Comparison of ENCODE assay signal across 12 mouse cellular contexts in genomic region chr6:13982606-13983389, GRCm38 (mm10).
DNase-seq lines count a peak whose midpoint lies in the region; ATAC-seq and TF ChIP-seq lines count a peak whose summit lies in the region.
"Had no signal": no experiment of that assay in that cellular context is flagged by ENCODE, and none has a peak within 500 bp of the region (broad histone marks: within the 10 kb centered on the region; RNA-seq: fewer than 3 reads in every experiment).

No protein-coding gene starts in this region.

- no peaks in the 10 kb centered on the region for H3K79me2 ChIP-seq in heart, adult 2 months (replicated peaks; ENCODE audit: control insufficient read depth, insufficient read depth, low read length)

- peak; percentile 81 for DNase-seq in hindbrain, postnatal 0 days (ENCODE audit: low spot score)
- no peak for DNase-seq in hindbrain, embryonic 14.5 days (ENCODE audit: low spot score)
- DNase-seq in cerebellum, postnatal 25 days, result peak; percentile 80 to 83
- DNase-seq in layer of hippocampus, postnatal 10 days (ENCODE audit: low spot score in 2 of 2), result peak; percentile 43 to 56
- DNase-seq in right cerebral cortex, postnatal 25 days, result peak; percentile 26
- DNase-seq in heart, adult 2 months, result no peak
- no peak for DNase-seq in ovary, postnatal 14 days (ENCODE audit: low spot score)
- no peak for DNase-seq in heart, postnatal 10 days
- DNase-seq: adrenal gland, adult 2 months had no signal

- H3K27ac ChIP-seq in hindbrain, postnatal 0 days, result no peak overlapping the region
- no peak overlapping the region for H3K27ac ChIP-seq in hindbrain, embryonic 14.5 days
- no peak overlapping the region for H3K27ac ChIP-seq in heart, adult 2 months
- H3K27ac ChIP-seq: embryonic facial prominence, embryonic 15.5 days; midbrain, embryonic 13.5 days had no signal

- no peaks in the 10 kb centered on the region for H3K4me1 ChIP-seq in hindbrain, postnatal 0 days (ENCODE audit: insufficient read depth, low read length)
- no peaks in the 10 kb centered on the region for H3K4me1 ChIP-seq in hindbrain, embryonic 14.5 days (replicated peaks; ENCODE audit: control insufficient read depth, insufficient read depth, low read length)
- no peaks in the 10 kb centered on the region for H3K4me1 ChIP-seq in heart, adult 2 months (ENCODE audit: control insufficient read depth, insufficient read depth, low read length)
- H3K4me1 ChIP-seq: embryonic facial prominence, embryonic 15.5 days; midbrain, embryonic 13.5 days had no signal

- no peak overlapping the region for H3K4me3 ChIP-seq in hindbrain, postnatal 0 days (ENCODE audit: low read length)
- no peak overlapping the region for H3K4me3 ChIP-seq in hindbrain, embryonic 14.5 days (replicated peaks; ENCODE audit: low read length)
- no peak overlapping the region for H3K4me3 ChIP-seq in heart, adult 2 months
- H3K4me3 ChIP-seq: embryonic facial prominence, embryonic 15.5 days; midbrain, embryonic 13.5 days had no signal

- no peaks in the 10 kb centered on the region for H3K27me3 ChIP-seq in hindbrain, postnatal 0 days (ENCODE audit: insufficient read depth, low read length)
- no peaks in the 10 kb centered on the region for H3K27me3 ChIP-seq in hindbrain, embryonic 14.5 days (ENCODE audit: control insufficient read depth, insufficient read depth, low read length)
- no peaks in the 10 kb centered on the region for H3K27me3 ChIP-seq in heart, adult 2 months (ENCODE audit: control insufficient read depth, insufficient read depth, low read length)
- H3K27me3 ChIP-seq: embryonic facial prominence, embryonic 15.5 days; midbrain, embryonic 13.5 days had no signal

- intact Hi-C loops in heart, adult 2 months (cut with DNase I), result no loop called here
- intact Hi-C loops in heart, postnatal 10 days (cut with DNase I), result no loop called here

- no peak overlapping the region for H3K4me2 ChIP-seq in hindbrain, postnatal 0 days (ENCODE audit: low read depth, low read length)
- H3K4me2 ChIP-seq in hindbrain, embryonic 14.5 days (replicated peaks), result no peak overlapping the region
- H3K4me2 ChIP-seq: embryonic facial prominence, embryonic 15.5 days; liver, embryonic 11.5 days; midbrain, embryonic 13.5 days had no signal

- H3K9me3 ChIP-seq in hindbrain, postnatal 0 days (ENCODE audit: low read length), result no peaks in the 10 kb centered on the region
- 0 out of 2 replicates have a peak, but pooled peaks cover 9% of the 10 kb centered on the region for H3K9me3 ChIP-seq in hindbrain, embryonic 14.5 days (ENCODE audit: control insufficient read depth, low read length)
- H3K9me3 ChIP-seq: embryonic facial prominence, embryonic 15.5 days had no signal

- TF ChIP-seq EP300 in heart, adult 2 months (IDR thresholded peaks at IDR 0.05; ENCODE audit: insufficient read depth, low read depth, low read length), result no peak

- peak; percentile 93 for ATAC-seq in hindbrain, postnatal 0 days
- ATAC-seq in hindbrain, embryonic 14.5 days (ENCODE audit: low FRiP score), result no peak
- ATAC-seq: midbrain, embryonic 13.5 days had no signal

- TF ChIP-seq POLR2A in heart, adult 2 months (IDR thresholded peaks at IDR 0.05; ENCODE audit: insufficient read depth, low read depth, low read length), result no peak

- WGBS in hindbrain, postnatal 0 days, result 77% methylated on average over 10 of the region's 10 CpGs
- WGBS in hindbrain, embryonic 14.5 days, result 88% methylated on average over 10 of the region's 10 CpGs
- 73% methylated on average over 10 of the region's 10 CpGs for WGBS in heart, adult 2 months

- H3K9ac ChIP-seq in hindbrain, postnatal 0 days (replicated peaks; ENCODE audit: low read length), result no peak overlapping the region
- no peak overlapping the region for H3K9ac ChIP-seq in hindbrain, embryonic 14.5 days
- no peak overlapping the region for H3K9ac ChIP-seq in heart, adult 2 months (ENCODE audit: low read depth, low read length)
- H3K9ac ChIP-seq: embryonic facial prominence, embryonic 15.5 days; midbrain, embryonic 13.5 days had no signal

- TF ChIP-seq CTCF in hindbrain, postnatal 0 days (IDR thresholded peaks at IDR 0.05; ENCODE audit: low read depth), result no peak
- no peak for TF ChIP-seq CTCF in heart, adult 2 months (IDR thresholded peaks at IDR 0.05)

- H3K36me3 ChIP-seq in hindbrain, postnatal 0 days (ENCODE audit: insufficient read depth, low read length), result no peaks in the 10 kb centered on the region
- H3K36me3 ChIP-seq in hindbrain, embryonic 14.5 days (replicated peaks; ENCODE audit: control insufficient read depth, insufficient read depth), result no peaks in the 10 kb centered on the region
- H3K36me3 ChIP-seq in heart, adult 2 months (ENCODE audit: control insufficient read depth, insufficient read depth, low read length), result no peaks in the 10 kb centered on the region
- H3K36me3 ChIP-seq: embryonic facial prominence, embryonic 15.5 days; midbrain, embryonic 13.5 days had no signal

Comparison
In these comparisons a context has a peak if more than half of its experiments do, and no peak if none do; other contexts are left out.
1. DNase-seq: peak in hindbrain, postnatal 0 days (single experiment), cerebellum, postnatal 25 days (2 of 2), layer of hippocampus, postnatal 10 days (2 of 2) and right cerebral cortex, postnatal 25 days (single experiment); none in hindbrain, embryonic 14.5 days (single experiment), heart, adult 2 months (0 of 2), ovary, postnatal 14 days (single experiment) and heart, postnatal 10 days (0 of 2).